Mouse (Mus musculus): ENCODE measurements around the gene Cobl.

Cobl gene

DNA sequence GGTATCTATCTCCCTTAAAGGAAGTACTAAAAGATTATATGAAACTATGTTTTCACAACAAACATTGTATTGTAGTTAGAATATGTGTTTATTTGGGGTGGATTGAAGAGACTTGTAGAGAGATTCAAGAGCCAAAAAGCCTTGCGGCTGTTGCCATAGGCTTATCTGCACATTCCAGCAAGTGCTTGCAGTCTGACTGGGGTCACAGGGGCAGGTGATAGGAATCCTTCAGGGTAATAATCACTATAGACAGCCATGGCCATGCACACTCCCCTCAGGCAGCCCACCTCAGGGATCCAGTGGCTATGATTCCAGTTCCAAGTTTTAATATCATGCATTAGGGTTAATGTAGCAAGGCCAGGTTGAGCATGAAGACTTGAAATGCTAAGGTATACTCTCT lies 249.2 kb downstream of the Cobl start:
- DNase-seq = no peak

- no peak for DNase-seq
Observed at GRCm38 (mm10) chr11:12208574-12208973, 256.2 kb downstream of the Cobl start.

DNA sequence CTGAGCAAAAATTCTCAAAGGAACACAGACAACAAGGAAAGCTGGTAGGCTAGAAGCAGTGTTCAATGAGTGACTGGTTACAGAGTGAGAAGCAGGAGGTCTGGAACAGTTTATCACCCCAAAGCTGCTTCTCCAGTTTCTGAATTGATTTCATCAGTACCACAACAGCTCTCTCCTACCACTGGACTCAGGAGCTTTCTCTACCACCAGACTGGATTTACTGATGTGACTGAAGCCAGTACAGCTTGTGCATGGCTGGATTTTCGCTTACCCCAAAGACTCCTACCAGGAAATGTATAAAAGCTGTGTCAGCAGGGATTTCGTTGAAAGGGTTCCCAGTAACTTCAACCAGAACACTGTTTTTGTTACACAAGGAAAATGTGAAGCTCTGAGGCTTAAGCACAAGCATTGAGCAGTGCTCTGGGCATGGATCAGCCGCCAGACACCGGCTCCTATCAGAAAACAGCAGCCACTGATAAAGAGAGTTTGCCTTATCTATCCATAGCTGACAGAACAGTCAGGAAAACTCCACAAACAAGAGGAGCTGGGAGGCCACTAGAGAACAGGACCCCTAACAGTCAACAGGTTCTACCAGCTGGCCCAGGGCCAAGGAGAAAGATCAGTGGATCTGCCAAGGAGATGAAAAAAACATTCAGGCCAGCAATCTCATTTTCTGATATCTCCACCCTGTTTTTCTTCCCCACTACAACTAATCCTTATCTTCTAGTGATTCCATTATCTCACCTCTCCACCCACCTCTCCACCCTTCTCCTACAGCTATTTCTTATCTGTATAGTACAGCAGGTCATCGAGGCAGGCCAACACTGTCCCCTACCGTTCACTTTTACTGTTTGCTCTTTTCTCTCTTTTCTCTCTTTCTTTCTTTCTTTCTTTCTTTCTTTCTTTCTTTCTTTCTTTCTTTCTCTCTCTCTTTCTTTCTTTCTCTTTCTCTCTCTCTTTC lies 259.3 kb downstream of the Cobl start:
- DNase-seq = no peak

DNA sequence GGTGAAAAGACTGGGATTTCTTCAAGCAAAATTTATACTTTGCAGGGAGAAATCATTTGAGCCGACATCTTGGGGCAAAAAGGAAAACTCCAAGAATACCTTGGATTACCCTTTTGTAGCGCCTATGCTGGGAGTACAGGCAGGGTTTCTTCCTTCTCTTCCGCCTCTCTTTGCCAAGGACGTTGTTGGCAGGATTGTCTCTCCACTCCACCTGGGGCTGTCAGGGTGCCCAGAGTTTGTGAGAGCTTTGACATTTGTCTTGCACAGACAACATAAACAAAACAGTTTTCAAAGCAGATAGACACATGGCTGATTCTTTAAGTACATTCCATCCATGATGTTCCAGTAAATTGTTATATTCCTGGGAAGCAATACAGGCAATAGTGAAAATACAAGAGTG lies 265.3 kb downstream of the Cobl start:
- no peak for DNase-seq

DNA sequence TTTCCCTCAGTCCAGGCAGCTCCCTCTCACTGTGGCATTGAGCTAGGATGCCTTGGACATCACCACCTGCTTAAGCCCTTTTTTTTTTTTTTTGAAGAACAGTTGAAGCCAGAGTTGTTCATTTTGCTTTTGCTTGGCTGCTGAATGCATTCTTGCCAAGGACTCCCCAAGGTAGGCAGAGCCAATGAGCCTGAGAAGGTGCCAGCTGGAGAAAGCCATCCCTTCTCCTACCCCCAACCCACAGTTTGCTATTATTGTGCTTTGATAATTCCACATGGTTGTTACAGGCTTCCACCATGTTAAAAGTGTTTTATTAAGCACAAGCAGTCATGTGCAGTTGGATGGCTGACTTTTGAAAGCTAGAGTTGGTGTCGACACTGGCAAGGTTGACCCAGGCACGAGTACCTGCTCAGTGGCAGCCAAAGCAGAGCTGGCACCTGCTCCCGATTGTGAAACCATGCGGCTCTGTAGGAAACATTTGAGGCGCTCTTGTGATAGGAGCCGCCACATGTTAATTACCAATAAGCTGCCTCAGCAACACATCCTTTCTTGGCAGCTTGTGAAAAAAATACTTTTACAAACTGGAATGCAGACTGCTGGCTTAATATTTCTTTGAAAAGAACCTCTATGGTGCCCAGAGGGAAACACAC lies 265.9 kb downstream of the Cobl start:
- peak; percentile 45 for DNase-seq

- DNase-seq = no peak
Observed at GRCm38 (mm10) chr11:12198017-12198416, 266.7 kb downstream of the Cobl start.

GRCm38 (mm10) chr11:12197542-12197941 lies 267.2 kb downstream of the Cobl start:
- no peak for DNase-seq

- no peak for DNase-seq
Observed at GRCm38 (mm10) chr11:12195390-12195789, 269.4 kb downstream of the Cobl start.

DNA sequence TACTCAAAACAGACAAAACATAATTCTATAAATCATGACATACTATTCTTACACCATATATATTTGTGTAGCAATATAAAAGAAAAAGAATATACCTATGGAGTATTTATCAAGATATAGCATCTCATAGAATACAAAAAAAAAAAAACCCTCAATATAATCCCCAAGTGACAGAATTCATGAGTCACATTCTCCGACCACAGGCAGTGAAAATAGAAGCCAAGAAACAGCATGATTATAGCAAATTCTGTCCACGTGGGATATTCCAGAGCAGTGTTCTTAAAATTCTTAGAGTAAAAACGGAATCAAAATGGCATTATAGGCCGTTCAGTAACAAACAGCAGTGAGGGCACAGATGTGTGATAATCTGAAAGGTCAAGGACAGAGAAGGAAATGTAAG lies 271.4 kb downstream of the Cobl start:
- no peak for DNase-seq

DNA sequence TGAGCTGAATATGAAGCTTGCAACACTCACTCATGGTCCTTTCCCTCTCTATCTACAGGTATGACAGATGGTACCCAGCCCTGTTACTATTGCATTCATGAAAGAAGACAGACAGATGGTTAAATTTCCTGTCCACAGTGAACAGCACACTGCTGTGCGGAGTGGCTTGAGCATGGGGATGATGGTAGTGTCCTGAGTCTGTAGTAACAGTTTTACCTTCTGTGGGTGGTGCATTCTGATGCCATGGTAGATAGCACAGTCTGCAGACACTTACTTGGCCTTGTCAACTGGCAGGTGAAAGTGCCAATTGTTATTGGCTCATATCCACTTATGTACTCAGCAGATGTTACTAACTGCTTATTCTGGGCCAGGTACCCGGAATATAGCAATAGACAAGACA lies 273.4 kb downstream of the Cobl start:
- no peak for DNase-seq

DNA sequence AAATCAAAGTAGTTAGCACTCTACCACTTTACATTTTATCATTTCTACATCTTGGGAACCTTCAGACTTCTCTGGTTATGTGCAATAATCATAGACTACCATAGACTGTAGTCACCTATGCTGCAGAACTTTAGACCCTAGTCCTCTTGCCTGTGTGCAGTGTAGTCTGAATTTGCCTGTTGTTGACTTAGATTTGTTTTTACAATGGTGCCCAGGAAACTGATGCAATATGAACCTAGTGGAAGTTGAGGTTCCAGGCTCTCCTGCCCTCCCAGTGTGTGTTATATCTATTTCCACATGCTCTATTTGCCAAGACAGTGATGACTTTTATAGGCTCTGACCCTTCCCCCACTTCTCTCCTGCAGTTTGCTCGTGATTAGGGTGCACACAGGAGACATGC lies 274.3 kb downstream of the Cobl start:
- DNase-seq = no peak
